Mouse (Mus musculus) midbrain, postnatal 0 days (tissue): ENCODE measurements at regions not wholly inside any gene's neighbourhood (a gene's known extent, or its start where the extent isn't known, plus 50 kb on each side); places are given as distances from the start of the nearest gene placed in this dataset.
"Not testable (repeated sequence)": the region's sequence is repeated elsewhere in the genome, so short reads cannot be mapped to it uniquely, and the experiment has no call there.

Experiments used
- ATAC-seq: fragments of 200-750 bp; cut with Nextera tagmentation; 2 replicates; pipeline ENCODE4 v1.8.0; 2017; ENCODE audit warnings: moderate number of reproducible peaks, mild to moderate bottlenecking, moderate TSS enrichment, moderate library complexity; ENCODE audit not compliant: low FRiP score
- DNase-seq: peaks from one replicate; pipeline ENCODE4 v3.0.0-alpha.2; 2015; ENCODE audit warnings: low spot score
- H3K27ac ChIP-seq: fragments of 300-500 bp; sonication (generic); 2 replicates; pipeline ENCODE4 v1.5.1; 2014; ENCODE audit warnings: low read depth, mild to moderate bottlenecking, low read length, mixed read lengths
- H3K27me3 ChIP-seq: fragments of 300-500 bp; sonication (generic); 2 replicates; pipeline ENCODE4 v1.6.1; 2014; ENCODE audit warnings: low read length, control low read depth, mixed read lengths; ENCODE audit not compliant: insufficient read depth
- H3K36me3 ChIP-seq: fragments of 300-500 bp; sonication (generic); 2 replicates; pipeline ENCODE4 v1.6.1; 2014; ENCODE audit warnings: low read length, control low read depth, mixed read lengths; ENCODE audit not compliant: insufficient read depth
- H3K4me1 ChIP-seq: fragments of 300-500 bp; sonication (generic); 2 replicates; pipeline ENCODE4 v1.6.1; 2014; ENCODE audit warnings: mild to moderate bottlenecking, control low read depth, antibody characterized with exemption, low read length, mixed read lengths; ENCODE audit not compliant: insufficient read depth
- H3K4me2 ChIP-seq: fragments of 300-500 bp; sonication (generic); 2 replicates; pipeline ENCODE4 v1.6.1; 2014; ENCODE audit warnings: low read depth, mild to moderate bottlenecking, low read length, mixed read lengths; ENCODE audit not compliant: poor library complexity, severe bottlenecking
- H3K4me3 ChIP-seq: fragments of 300-500 bp; sonication (generic); 2 replicates; pipeline ENCODE4 v1.5.1; 2014; ENCODE audit warnings: low read depth, mild to moderate bottlenecking, low read length, moderate library complexity
- H3K9ac ChIP-seq: fragments of 300-500 bp; sonication (generic); replicated peaks from 2 replicates; pipeline ENCODE4 v1.6.1; 2014; ENCODE audit warnings: mild to moderate bottlenecking, low read length, moderate library complexity, mixed read lengths; ENCODE audit not compliant: poor library complexity, severe bottlenecking
- H3K9me3 ChIP-seq: fragments of 300-500 bp; sonication (generic); 2 replicates; pipeline ENCODE4 v1.6.1; 2016; ENCODE audit warnings: low read length, control low read depth
- CTCF ChIP-seq: IDR thresholded peaks from 2 replicates; pipeline ENCODE4 v1.5.1; 2016; ENCODE audit warnings: antibody characterized with exemption, mild to moderate bottlenecking
- WGBS: fragments of 180-500 bp; shearing (Covaris S2); extraction: QIAGEN DNeasy Blood & Tissue Kit; methylation state at CpG from one replicate; pipeline ENCODE4 v1.1.7; 2014; 5-methylcytosine and 5-hydroxymethylcytosine counted together

DNA sequence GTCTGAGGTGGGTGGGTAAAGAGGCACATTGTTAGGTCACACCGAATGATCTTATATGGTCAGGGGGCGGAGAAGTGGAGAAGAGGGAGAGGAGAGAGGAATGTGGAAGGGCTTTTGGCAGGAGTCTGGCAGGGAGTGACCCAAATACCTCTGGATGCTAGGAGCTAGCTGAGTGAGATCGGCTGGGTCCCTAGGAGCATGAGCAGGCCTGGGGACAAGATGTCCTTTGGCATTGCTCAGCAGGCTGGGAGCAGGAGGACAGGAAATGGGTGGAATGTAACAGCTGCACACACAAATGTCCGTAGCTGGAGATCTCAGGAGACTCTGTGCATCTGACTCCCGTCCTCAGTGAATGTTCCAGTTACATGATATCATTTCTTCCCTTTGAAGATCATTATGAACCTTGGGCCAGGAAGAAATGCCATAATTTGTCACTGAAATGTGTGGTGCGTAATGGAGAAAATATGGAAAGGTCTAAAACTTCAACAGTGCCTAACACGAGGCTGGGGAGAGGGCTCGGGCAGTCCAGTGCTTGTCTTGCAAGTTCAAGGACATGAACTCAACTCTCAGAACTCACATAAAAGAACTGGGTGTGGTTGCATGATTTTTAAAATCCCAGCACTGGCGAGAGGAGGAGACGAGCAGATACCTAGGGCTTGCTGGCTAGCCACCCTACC is 59.6 kb upstream of the Zfp366 start:
- no peak overlapping the region for H3K9ac ChIP-seq
- TF ChIP-seq CTCF = no peak

DNA sequence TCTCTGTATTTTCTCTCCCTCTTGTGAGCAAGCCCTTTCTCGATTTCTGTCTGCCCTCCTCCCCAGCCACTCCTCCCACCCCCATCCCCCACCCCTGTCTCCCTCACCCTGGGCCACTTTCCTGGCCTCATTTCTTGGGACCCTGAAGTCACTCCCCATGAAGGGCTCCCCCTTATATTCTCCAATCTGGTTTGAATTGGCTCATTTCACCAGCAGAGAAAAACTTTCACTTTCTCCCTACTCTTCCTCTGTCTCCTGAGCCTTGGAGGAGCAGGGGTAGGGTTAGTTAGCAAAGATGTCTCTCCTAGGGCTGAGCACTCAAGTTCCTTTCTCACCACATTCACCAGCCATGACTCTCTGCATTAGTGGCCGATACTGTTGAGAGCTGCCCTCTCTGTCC is 60.5 kb upstream of the Zfp366 start:
- no peak overlapping the region for H3K9ac ChIP-seq
- 31% methylated on average over 2 of the region's 2 CpGs for WGBS
- no peaks in the 10 kb centered on the region for H3K27me3 ChIP-seq
- H3K27ac ChIP-seq = no peak overlapping the region
- ATAC-seq (no peak), DNase-seq (no peak)
- no peak overlapping the region for H3K4me3 ChIP-seq
- no peaks in the 10 kb centered on the region for H3K36me3 ChIP-seq
- no peaks in the 10 kb centered on the region for H3K9me3 ChIP-seq
- no peak overlapping the region for H3K4me2 ChIP-seq
- no peaks in the 10 kb centered on the region for H3K4me1 ChIP-seq
- TF ChIP-seq CTCF = no peak

More for the DNA sequence above, 59.6 kb upstream of the Zfp366 start:
- ATAC-seq = no peak
- 76% methylated on average over 10 of the region's 10 CpGs for WGBS
- Histone ChIP-seq H3K4me2 (no peak overlapping the region), H3K36me3 (no peaks in the 10 kb centered on the region), H3K4me1 (no peaks in the 10 kb centered on the region), H3K27ac (no peak overlapping the region), H3K27me3 (no peaks in the 10 kb centered on the region), H3K9me3 (no peaks in the 10 kb centered on the region), H3K4me3 (no peak overlapping the region)
- DNase-seq = peak; percentile 17

DNA sequence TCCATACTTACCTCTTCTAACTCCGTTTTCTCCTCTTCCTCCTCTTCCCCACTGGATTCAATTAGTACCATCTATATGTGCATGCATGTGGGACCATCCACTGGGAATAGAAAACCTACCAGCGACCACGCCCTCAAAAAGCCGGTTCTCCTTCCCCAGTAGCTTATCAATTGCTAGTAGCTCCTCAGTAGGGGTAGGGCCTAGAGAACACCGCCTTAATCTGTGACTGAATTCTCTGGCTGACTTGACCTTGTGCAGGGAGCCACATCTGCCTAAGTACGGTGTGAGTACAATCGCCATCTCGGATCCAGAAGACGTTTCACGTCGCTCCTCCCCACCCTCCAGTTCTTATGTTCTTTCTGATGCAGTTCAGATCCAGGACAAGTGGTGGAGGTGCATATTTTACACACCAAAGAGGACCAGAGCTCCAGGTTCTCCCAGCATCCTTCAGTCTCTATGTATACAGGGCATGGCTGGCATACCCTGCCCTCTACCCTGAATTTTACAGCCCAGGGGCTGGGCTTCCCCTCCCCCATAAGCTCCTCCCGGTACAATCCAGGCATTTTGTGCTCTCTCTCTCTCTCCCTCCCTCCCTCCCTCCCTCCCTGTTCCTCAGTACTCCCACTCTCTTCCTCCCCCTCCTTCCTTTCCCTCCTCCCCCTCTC is 61.0 kb upstream of the Zfp366 start:
- 82% methylated on average over 12 of the region's 12 CpGs for WGBS
- H3K4me2 ChIP-seq = no peak overlapping the region
- H3K9me3 ChIP-seq = no peaks in the 10 kb centered on the region
- H3K27me3 ChIP-seq = no peaks in the 10 kb centered on the region
- no peak for DNase-seq
- H3K4me3 ChIP-seq = no peak overlapping the region
- no peak overlapping the region for H3K9ac ChIP-seq
- no peaks in the 10 kb centered on the region for H3K4me1 ChIP-seq
- H3K27ac ChIP-seq = no peak overlapping the region
- TF ChIP-seq CTCF = no peak
- no peak for ATAC-seq
- H3K36me3 ChIP-seq = no peaks in the 10 kb centered on the region

DNA sequence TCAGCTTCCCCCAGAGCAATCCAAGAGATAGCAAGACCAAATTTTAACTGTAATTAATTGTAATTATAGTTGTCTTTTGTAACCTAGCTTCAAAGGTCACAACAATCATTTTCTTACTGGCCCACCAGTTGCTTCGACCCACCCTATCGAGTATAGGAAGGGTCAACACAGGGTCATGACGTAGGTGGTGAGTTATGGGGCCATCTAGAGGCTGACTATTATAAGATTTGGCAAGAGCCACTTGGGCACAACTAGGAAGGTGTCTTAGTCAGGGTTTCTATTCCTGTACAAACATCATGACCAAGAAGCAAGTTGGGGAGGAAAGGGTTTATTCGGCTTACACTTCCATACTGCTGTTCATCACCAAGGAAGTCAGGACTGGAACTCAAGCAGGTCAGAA is 62.1 kb upstream of the Zfp366 start:
- H3K36me3 ChIP-seq, H3K9me3 ChIP-seq, H3K27ac ChIP-seq, DNase-seq, ATAC-seq, H3K27me3 ChIP-seq, H3K4me2 ChIP-seq, H3K9ac ChIP-seq, H3K4me1 ChIP-seq, H3K4me3 ChIP-seq: not testable (repeated sequence)
- WGBS = 82% methylated on average over 3 of the region's 4 CpGs

DNA sequence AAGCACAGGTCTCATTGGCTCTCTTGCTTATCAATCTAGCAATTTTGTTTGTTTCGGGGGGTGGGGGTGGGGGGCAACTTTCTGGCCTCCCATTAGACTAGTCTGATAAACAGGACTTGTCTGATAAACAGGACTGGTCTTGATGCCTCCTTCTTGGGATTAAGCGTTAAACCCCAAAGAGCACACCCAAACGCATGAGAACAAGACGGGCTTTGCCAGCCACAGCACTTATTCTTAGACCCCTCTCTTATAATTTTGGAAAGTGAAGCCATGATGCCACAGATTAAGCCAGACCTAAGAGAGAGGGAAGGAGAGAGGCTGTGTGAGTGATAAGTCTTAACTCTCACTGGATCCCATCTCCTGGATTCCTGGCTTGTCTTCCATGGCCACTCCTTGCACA is 63.5 kb upstream of the Zfp366 start:
- Histone ChIP-seq H3K9me3 (no peaks in the 10 kb centered on the region), H3K4me3 (no peak overlapping the region), H3K27ac (no peak overlapping the region), H3K27me3 (no peaks in the 10 kb centered on the region), H3K36me3 (no peaks in the 10 kb centered on the region), H3K9ac (no peak overlapping the region), H3K4me1 (no peaks in the 10 kb centered on the region), H3K4me2 (no peak overlapping the region)
- DNase-seq = no peak
- no peak for TF ChIP-seq CTCF
- ATAC-seq = no peak
- WGBS = 98% methylated on average over 4 of the region's 4 CpGs

DNA sequence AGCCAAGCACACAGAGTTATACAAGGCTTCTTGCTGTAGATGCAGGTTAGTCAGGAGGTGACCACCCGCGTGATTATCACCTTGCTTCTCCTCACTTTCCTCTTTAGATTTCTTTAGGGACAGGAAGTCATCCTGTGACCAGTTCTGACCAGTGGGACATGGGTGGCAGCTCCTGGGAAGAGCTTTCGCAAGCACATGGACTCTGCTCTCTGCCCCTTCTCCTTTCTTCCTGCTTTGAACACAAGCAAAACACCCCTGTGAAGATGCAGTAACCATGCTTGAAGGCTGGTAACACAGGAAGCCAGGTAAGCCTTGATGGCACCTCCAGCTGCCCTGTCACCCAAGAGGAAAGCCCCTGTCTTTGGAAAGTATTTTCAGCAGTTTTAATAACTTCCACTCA is 64.7 kb upstream of the Zfp366 start:
- DNase-seq (no peak), ATAC-seq (no peak)
- H3K27ac ChIP-seq = no peak overlapping the region
- no peaks in the 10 kb centered on the region for H3K27me3 ChIP-seq
- H3K9ac ChIP-seq = no peak overlapping the region
- no peaks in the 10 kb centered on the region for H3K9me3 ChIP-seq
- TF ChIP-seq CTCF = no peak
- no peaks in the 10 kb centered on the region for H3K36me3 ChIP-seq
- no peak overlapping the region for H3K4me2 ChIP-seq
- WGBS = 99% methylated on average over 3 of the region's 3 CpGs
- H3K4me3 ChIP-seq = no peak overlapping the region
- H3K4me1 ChIP-seq = no peaks in the 10 kb centered on the region
